Mouse (Mus musculus) brain, embryonic 18.5 days (tissue): ENCODE data around the gene Acadm.

Experiments
- DNase-seq: peaks from one replicate; pipeline ENCODE4 v3.0.0-alpha.2; 2012; ENCODE audit warnings: low read depth, low spot score

Acadm gene

GRCm38 (mm10) chr3:153902595-153902994 is 41.8 kb downstream of the Acadm start:
- no peak for DNase-seq

GRCm38 (mm10) chr3:153901904-153902303 is 42.5 kb downstream of the Acadm start:
- no peak for DNase-seq

- DNase-seq = no peak
Measured at GRCm38 (mm10) chr3:153897216-153897615, 47.2 kb downstream of the Acadm start.

- DNase-seq = no peak
Measured at GRCm38 (mm10) chr3:153895454-153895853, 49.0 kb downstream of the Acadm start.

- DNase-seq = no peak
Measured at GRCm38 (mm10) chr3:153889188-153889781, 55.1 kb downstream of the Acadm start.

- no peak for DNase-seq
Measured at GRCm38 (mm10) chr3:153888141-153888540, 56.3 kb downstream of the Acadm start.

GRCm38 (mm10) chr3:153886296-153886695 is 58.1 kb downstream of the Acadm start:
- DNase-seq = no peak
